Mouse (Mus musculus) limb, embryonic 11.5 days (tissue): ENCODE measurements around the gene Metap1d. TPM values are rescaled to one million over a fixed set of nuclear protein-coding genes. Genes with fewer than 3 reads are reported as not detected.

Source experiments
- ATAC-seq: fragments of 200-750 bp; cut with Nextera tagmentation; 2 replicates; pipeline ENCODE4 v1.8.0; 2017; ENCODE audit warnings: low read depth; ENCODE audit not compliant: insufficient number of reproducible peaks, low FRiP score, low TSS enrichment
- DNase-seq: peaks from one replicate; pipeline ENCODE4 v3.0.0-alpha.2; 2015; ENCODE audit warnings: low spot score
- H3K27ac ChIP-seq: fragments of 300-500 bp; sonication (generic); replicated peaks from 2 replicates; pipeline ENCODE4 v1.5.1; 2014; ENCODE audit warnings: low read depth, mild to moderate bottlenecking, low read length
- H3K27me3 ChIP-seq: fragments of 300-500 bp; sonication (generic); 2 replicates; pipeline ENCODE4 v1.6.1; 2014; ENCODE audit warnings: mild to moderate bottlenecking, low read length, mixed read lengths; ENCODE audit not compliant: control insufficient read depth, insufficient read depth
- H3K36me3 ChIP-seq: fragments of 300-500 bp; sonication (generic); 2 replicates; pipeline ENCODE4 v1.6.1; 2014; ENCODE audit warnings: mild to moderate bottlenecking, low read length, moderate library complexity, mixed read lengths; ENCODE audit not compliant: control insufficient read depth, insufficient read depth
- H3K4me1 ChIP-seq: fragments of 300-500 bp; sonication (generic); 2 replicates; pipeline ENCODE4 v1.6.1; 2014; ENCODE audit warnings: low read length, mixed read lengths; ENCODE audit not compliant: control insufficient read depth, insufficient read depth
- H3K4me2 ChIP-seq: fragments of 300-500 bp; sonication (generic); 2 replicates; pipeline ENCODE4 v1.6.1; 2014; ENCODE audit warnings: low read depth, mild to moderate bottlenecking, moderate library complexity; ENCODE audit not compliant: severe bottlenecking
- H3K4me3 ChIP-seq: fragments of 300-500 bp; sonication (generic); 2 replicates; pipeline ENCODE4 v1.5.1; 2014; ENCODE audit warnings: low read depth, low read length
- H3K9ac ChIP-seq: fragments of 300-500 bp; sonication (generic); 2 replicates; pipeline ENCODE4 v1.6.1; 2014; ENCODE audit warnings: mild to moderate bottlenecking, low read length
- H3K9me3 ChIP-seq: fragments of 300-500 bp; sonication (generic); 2 replicates; pipeline ENCODE4 v1.6.1; 2016; ENCODE audit warnings: low read length; ENCODE audit not compliant: control insufficient read depth
- WGBS: fragments of 180-500 bp; shearing (Covaris S2); extraction: QIAGEN DNeasy Blood & Tissue Kit; methylation state at CpG from one replicate; pipeline ENCODE4 v1.1.7; 2014; 5-methylcytosine and 5-hydroxymethylcytosine counted together
- polyA plus RNA-seq: library from polyadenylated mRNA; unstranded; fragments of >200 nt; fragmentation: Nextera tagmentation; extraction: Ambion mirVana; gene quantifications from 2 replicates; pipeline ENCODE4 v1.2.1, GENCODE M21; 2014

Gene Metap1d
- polyA plus RNA-seq, 1 experiment from 2014 or later = 34.3 TPM

DNA sequence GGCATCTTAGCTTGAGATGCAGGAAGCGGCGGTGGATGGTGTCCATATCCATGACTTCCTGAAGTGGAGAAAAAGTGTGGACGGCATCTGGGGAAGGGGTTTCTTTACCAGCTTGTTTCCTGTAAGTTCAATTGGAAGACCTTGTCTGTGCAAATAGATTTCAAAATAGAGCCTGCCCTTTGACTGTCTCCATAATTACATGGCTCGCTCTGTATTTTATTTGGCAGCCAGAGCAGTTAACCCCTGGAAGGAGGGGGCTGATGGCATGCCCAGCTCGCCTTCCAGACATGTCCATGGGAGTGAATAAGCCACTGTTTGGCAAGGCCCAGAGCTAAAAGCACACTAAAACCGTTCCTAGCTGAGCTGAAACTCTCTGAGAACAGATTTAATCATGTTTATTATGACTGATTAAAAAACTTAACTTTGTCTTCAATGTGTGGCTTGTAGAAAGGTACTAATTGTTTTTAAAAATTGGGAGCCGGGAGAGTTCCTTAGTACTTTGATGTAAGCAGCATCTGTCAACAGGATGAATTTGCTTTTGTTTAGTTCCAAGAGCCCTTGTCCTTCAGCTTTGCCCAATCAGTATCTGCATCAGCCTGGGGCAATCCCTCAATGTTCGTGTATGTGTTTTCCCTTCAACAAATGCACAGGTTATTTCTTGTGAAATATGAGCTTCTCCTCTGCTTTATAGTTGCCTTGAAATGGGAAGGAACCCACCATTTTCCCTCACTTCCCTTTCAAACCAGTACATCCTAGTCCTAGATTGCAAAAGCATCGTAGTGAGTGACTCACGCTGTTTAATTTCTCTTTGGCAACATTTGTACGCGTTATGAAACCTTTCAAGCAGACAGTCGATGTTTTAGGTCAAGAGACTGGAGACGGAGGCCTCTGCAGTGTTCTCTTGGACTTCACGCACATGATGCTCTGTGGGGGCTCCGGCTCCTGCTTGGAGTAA is 46.5 kb downstream of the Metap1d start:
- no peaks in the 10 kb centered on the region for H3K9me3 ChIP-seq
- H3K9ac ChIP-seq = peak overlapping the region; percentile 17; the same call in 1 of the 2 replicates
- no peaks in the 10 kb centered on the region for H3K36me3 ChIP-seq
- H3K27ac ChIP-seq = no peak overlapping the region; the same call in 1 of the 2 replicates
- DNase-seq = no peak
- no peak overlapping the region for H3K4me2 ChIP-seq
- WGBS = 63% methylated on average over 16 of the region's 16 CpGs
- H3K27me3 ChIP-seq = no peaks in the 10 kb centered on the region
- ATAC-seq = no peak
- H3K4me1 ChIP-seq = peaks cover 13% of the 10 kb centered on the region; the same call in 1 of the 2 replicates
- no peak overlapping the region for H3K4me3 ChIP-seq

DNA sequence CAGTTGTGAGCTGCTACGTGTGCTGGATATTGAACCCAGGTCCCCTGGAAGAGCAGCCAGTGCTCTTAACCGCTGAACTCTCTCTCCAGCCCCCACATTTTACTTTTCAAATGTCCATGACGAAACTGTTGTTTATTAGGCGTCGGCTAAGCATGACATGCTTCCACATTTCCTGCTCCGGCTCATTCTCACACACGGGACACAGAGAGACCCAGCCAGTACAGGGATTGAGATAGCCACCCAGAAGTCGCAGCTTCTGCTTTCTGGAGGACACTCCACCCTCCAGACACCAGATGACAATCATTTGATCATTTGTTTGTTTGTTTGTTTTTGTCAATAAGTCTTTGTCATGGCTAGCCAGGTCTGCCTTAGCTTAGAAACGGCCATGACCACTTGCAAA is 51.8 kb downstream of the Metap1d start:
- Histone ChIP-seq H3K36me3 (no peaks in the 10 kb centered on the region), H3K4me2 (no peak overlapping the region), H3K4me1 (peaks cover 2% of the 10 kb centered on the region; the same call in 1 of the 2 replicates), H3K9me3 (no peaks in the 10 kb centered on the region), H3K9ac (no peak overlapping the region), H3K4me3 (no peak overlapping the region), H3K27me3 (no peaks in the 10 kb centered on the region), H3K27ac (no peak overlapping the region)
- ATAC-seq (no peak), DNase-seq (no peak)
- 64% methylated on average over 9 of the region's 9 CpGs for WGBS

GRCm38 (mm10) chr2:71511209-71511608 is 58.1 kb downstream of the Metap1d start:
- Histone ChIP-seq H3K27ac (no peak overlapping the region), H3K9me3 (no peaks in the 10 kb centered on the region), H3K4me1 (peaks cover 6% of the 10 kb centered on the region), H3K36me3 (no peaks in the 10 kb centered on the region), H3K27me3 (no peaks in the 10 kb centered on the region), H3K9ac (no peak overlapping the region), H3K4me2 (no peak overlapping the region), H3K4me3 (no peak overlapping the region)
- no peak for DNase-seq
- 79% methylated on average over 7 of the region's 7 CpGs for WGBS
- no peak for ATAC-seq

- Histone ChIP-seq H3K4me1 (peaks cover 6% of the 10 kb centered on the region), H3K9ac (no peak overlapping the region), H3K36me3 (no peaks in the 10 kb centered on the region), H3K4me2 (no peak overlapping the region), H3K27ac (no peak overlapping the region), H3K4me3 (no peak overlapping the region), H3K27me3 (no peaks in the 10 kb centered on the region), H3K9me3 (no peaks in the 10 kb centered on the region)
- DNase-seq (no peak), ATAC-seq (no peak)
- 84% methylated on average over 9 of the region's 9 CpGs for WGBS
These were observed 59.2 kb downstream of the Metap1d start for GRCm38 (mm10) chr2:71512326-71512725.

- WGBS = 43% methylated on average over 4 of the region's 4 CpGs
- Histone ChIP-seq H3K27ac (no peak overlapping the region), H3K9ac (no peak overlapping the region), H3K4me1 (peaks cover 6% of the 10 kb centered on the region), H3K4me3 (no peak overlapping the region), H3K27me3 (0 out of 2 replicates have a peak, but pooled peaks cover 2% of the 10 kb centered on the region), H3K36me3 (no peaks in the 10 kb centered on the region), H3K9me3 (no peaks in the 10 kb centered on the region), H3K4me2 (no peak overlapping the region)
- DNase-seq (no peak), ATAC-seq (no peak)
These were observed 63.9 kb downstream of the Metap1d start for GRCm38 (mm10) chr2:71516995-71517394.

DNA sequence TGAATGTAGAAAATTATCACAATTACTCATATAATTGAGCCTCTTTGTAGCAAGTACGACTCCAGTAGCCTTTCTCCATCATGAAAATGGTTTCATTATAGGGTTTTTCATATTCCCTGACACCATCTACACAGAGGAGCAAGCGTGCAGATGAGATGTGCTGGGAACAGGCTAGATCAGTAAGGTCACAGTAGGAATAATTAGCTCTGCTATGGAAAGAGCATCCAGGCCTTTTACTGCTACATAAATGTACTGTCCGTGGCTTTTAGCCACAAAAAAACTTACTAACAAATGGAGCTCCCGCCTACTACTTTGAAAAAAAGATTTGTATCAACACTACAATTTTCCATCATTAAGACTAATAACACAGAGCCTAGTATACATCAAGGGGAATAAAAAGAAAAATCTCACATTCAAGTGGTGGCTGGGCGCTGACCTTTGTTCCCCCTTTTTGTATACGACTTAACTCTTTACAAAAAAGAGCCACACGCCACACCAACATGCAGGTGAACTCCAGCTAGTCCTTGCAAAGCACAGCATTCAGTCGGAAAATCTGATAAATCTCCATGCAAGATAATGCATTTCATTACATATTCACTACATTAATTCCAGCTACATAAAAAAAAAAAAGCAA is 64.5 kb downstream of the Metap1d start:
- Histone ChIP-seq H3K9me3 (no peaks in the 10 kb centered on the region), H3K4me3 (no peak overlapping the region), H3K27me3 (0 out of 2 replicates have a peak, but pooled peaks cover 2% of the 10 kb centered on the region), H3K27ac (no peak overlapping the region), H3K9ac (no peak overlapping the region), H3K36me3 (no peaks in the 10 kb centered on the region), H3K4me2 (no peak overlapping the region), H3K4me1 (peaks cover 6% of the 10 kb centered on the region)
- DNase-seq (no peak), ATAC-seq (no peak)
- 67% methylated on average over 8 of the region's 8 CpGs for WGBS

DNA sequence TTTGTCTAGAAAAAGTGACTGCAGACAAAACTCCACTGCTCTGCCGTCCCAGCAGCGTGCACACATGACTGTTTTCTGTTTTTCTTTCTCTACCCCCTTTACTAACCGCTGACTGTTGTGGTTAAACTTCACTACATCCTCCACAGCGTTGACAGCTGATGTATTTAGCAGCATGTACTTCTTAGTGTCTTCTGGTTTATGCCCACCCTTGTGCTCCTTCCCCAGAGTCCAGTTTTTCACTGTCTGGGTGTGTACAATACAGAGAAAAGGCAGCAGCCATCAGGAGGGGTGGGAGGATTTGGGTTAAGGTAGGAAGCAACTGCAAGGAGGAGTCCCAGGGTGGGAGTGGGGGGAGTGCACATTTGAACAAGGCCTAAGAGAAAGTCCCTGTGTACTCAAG is 69.8 kb downstream of the Metap1d start:
- WGBS = 73% methylated on average over 4 of the region's 4 CpGs
- Histone ChIP-seq H3K36me3 (no peaks in the 10 kb centered on the region), H3K4me1 (0 out of 2 replicates have a peak, but pooled peaks cover 4% of the 10 kb centered on the region), H3K27ac (no peak overlapping the region), H3K4me2 (no peak overlapping the region), H3K27me3 (peaks cover 44% of the 10 kb centered on the region), H3K4me3 (no peak overlapping the region), H3K9ac (no peak overlapping the region), H3K9me3 (no peaks in the 10 kb centered on the region)
- DNase-seq (no peak), ATAC-seq (no peak)

GRCm38 (mm10) chr2:71523431-71523830 is 70.4 kb downstream of the Metap1d start:
- DNase-seq (no peak), ATAC-seq (no peak)
- H3K36me3 ChIP-seq = no peaks in the 10 kb centered on the region
- 33% methylated on average over 4 of the region's 4 CpGs for WGBS
- H3K9me3 ChIP-seq = no peaks in the 10 kb centered on the region
- no peak overlapping the region for H3K4me2 ChIP-seq
- H3K4me1 ChIP-seq = peaks cover 4% of the 10 kb centered on the region; the same call in 1 of the 2 replicates
- no peak overlapping the region for H3K4me3 ChIP-seq
- H3K27me3 ChIP-seq = peaks cover 50% of the 10 kb centered on the region
- no peak overlapping the region for H3K27ac ChIP-seq
- H3K9ac ChIP-seq = no peak overlapping the region
